Mouse (Mus musculus): ENCODE data around the gene Card10.
A peak's percentile ranks its signal among the peaks of the same experiment; 100 is the strongest.

DNA sequence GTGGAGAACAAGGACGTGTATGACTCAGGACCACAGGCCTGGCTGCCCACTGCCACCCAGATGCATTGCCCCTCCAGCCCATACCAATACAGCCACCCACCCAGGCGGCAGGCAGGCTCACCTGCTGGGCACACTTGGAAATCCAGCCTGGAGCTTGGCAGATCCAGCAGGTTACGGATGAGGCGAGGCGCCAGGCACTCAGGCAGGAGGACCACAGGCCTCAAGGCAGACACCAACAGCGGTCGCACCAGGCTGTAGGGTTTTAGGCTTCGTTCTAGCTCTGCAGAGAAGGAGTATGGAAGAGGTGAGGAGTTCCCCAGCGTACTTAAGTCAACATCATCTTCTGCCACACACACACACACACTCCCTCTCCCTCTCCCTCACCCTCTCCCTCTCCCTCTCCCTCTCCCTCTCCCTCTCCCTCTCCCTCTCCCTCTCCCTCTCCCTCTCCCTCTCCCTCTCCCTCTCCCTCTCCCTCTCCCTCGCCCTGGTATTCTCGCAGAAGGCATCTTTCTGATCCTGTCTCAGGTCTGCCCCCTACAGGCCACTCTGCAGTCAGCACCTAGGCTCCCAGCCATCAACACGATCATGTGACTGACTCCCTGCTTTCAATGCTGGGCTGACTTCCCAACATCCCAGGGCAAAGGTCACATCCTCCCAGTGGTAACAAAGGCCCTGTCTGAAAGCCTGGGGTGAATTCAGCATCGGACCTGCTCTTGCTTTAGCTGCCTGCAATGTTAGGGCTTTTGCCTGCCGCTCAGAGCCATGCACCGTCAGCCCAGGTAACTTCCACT, 24.6 kb downstream of the Card10 start:
- TF ChIP-seq POLR2A (IDR thresholded peaks at IDR 0.05; ENCODE audit: insufficient read depth, low read depth, low read length) (peak; percentile 43; the same call in 1 of the 2 replicates), CTCF (IDR thresholded peaks at IDR 0.05) (peak; percentile 74), EP300 (IDR thresholded peaks at IDR 0.05; ENCODE audit: insufficient read depth, low read depth, low read length) (peak; percentile 98)

Data from heart, adult 2 months (tissue).